Mouse (Mus musculus): ENCODE measurements at regions not wholly inside any gene's neighbourhood (a gene's known extent, or its start where the extent isn't known, plus 50 kb on each side); places are given as distances from the start of the nearest gene placed in this dataset.
A peak's percentile ranks its signal among the peaks of the same experiment; 100 is the strongest.
"Not testable (repeated sequence)": the region's sequence is repeated elsewhere in the genome, so short reads cannot be mapped to it uniquely, and the experiment has no call there.

- DNase-seq (ENCODE audit: low spot score): no peak
Observed at GRCm38 (mm10) chr11:14943036-14943435, 344.0 kb downstream of the Pom121l12 start.

- DNase-seq (ENCODE audit: low spot score): not testable (repeated sequence)
Observed at GRCm38 (mm10) chr11:14943451-14943850, 344.4 kb downstream of the Pom121l12 start.

GRCm38 (mm10) chr11:14957650-14958049 is 358.6 kb downstream of the Pom121l12 start:
- no peak for DNase-seq (ENCODE audit: low spot score)

GRCm38 (mm10) chr11:14958689-14959088 is 359.6 kb downstream of the Pom121l12 start:
- peak; percentile 14 for DNase-seq (ENCODE audit: low spot score)
